Mouse (Mus musculus) midbrain, postnatal 0 days (tissue): ENCODE data around the gene Cd22. TPM values are rescaled to one million over a fixed set of nuclear protein-coding genes. Genes with fewer than 3 reads are reported as not detected.

Experiments
- ATAC-seq: fragments of 200-750 bp; cut with Nextera tagmentation; 2 replicates; pipeline ENCODE4 v1.8.0; 2017; ENCODE audit warnings: moderate number of reproducible peaks, mild to moderate bottlenecking, moderate TSS enrichment, moderate library complexity; ENCODE audit not compliant: low FRiP score
- DNase-seq: peaks from one replicate; pipeline ENCODE4 v3.0.0-alpha.2; 2015; ENCODE audit warnings: low spot score
- H3K27ac ChIP-seq: fragments of 300-500 bp; sonication (generic); 2 replicates; pipeline ENCODE4 v1.5.1; 2014; ENCODE audit warnings: low read depth, mild to moderate bottlenecking, low read length, mixed read lengths
- H3K27me3 ChIP-seq: fragments of 300-500 bp; sonication (generic); 2 replicates; pipeline ENCODE4 v1.6.1; 2014; ENCODE audit warnings: low read length, control low read depth, mixed read lengths; ENCODE audit not compliant: insufficient read depth
- H3K36me3 ChIP-seq: fragments of 300-500 bp; sonication (generic); 2 replicates; pipeline ENCODE4 v1.6.1; 2014; ENCODE audit warnings: low read length, control low read depth, mixed read lengths; ENCODE audit not compliant: insufficient read depth
- H3K4me1 ChIP-seq: fragments of 300-500 bp; sonication (generic); 2 replicates; pipeline ENCODE4 v1.6.1; 2014; ENCODE audit warnings: mild to moderate bottlenecking, control low read depth, antibody characterized with exemption, low read length, mixed read lengths; ENCODE audit not compliant: insufficient read depth
- H3K4me2 ChIP-seq: fragments of 300-500 bp; sonication (generic); 2 replicates; pipeline ENCODE4 v1.6.1; 2014; ENCODE audit warnings: low read depth, mild to moderate bottlenecking, low read length, mixed read lengths; ENCODE audit not compliant: poor library complexity, severe bottlenecking
- H3K4me3 ChIP-seq: fragments of 300-500 bp; sonication (generic); 2 replicates; pipeline ENCODE4 v1.5.1; 2014; ENCODE audit warnings: low read depth, mild to moderate bottlenecking, low read length, moderate library complexity
- H3K9ac ChIP-seq: fragments of 300-500 bp; sonication (generic); replicated peaks from 2 replicates; pipeline ENCODE4 v1.6.1; 2014; ENCODE audit warnings: mild to moderate bottlenecking, low read length, moderate library complexity, mixed read lengths; ENCODE audit not compliant: poor library complexity, severe bottlenecking
- H3K9me3 ChIP-seq: fragments of 300-500 bp; sonication (generic); 2 replicates; pipeline ENCODE4 v1.6.1; 2016; ENCODE audit warnings: low read length, control low read depth
- CTCF ChIP-seq: IDR thresholded peaks from 2 replicates; pipeline ENCODE4 v1.5.1; 2016; ENCODE audit warnings: antibody characterized with exemption, mild to moderate bottlenecking
- WGBS: fragments of 180-500 bp; shearing (Covaris S2); extraction: QIAGEN DNeasy Blood & Tissue Kit; methylation state at CpG from one replicate; pipeline ENCODE4 v1.1.7; 2014; 5-methylcytosine and 5-hydroxymethylcytosine counted together
- polyA plus RNA-seq: library from polyadenylated mRNA; unstranded; fragments of >200 nt; fragmentation: Nextera tagmentation; extraction: Ambion mirVana; gene quantifications from 2 replicates; pipeline ENCODE4 v1.2.1, GENCODE M21; 2015
- total RNA-seq: library from RNA; depleted of rRNA; stranded (reverse); fragments of >200 nt; gene quantifications from 2 replicates; pipeline ENCODE4 v1.2.3, GENCODE M21; 2014

Gene Cd22
- total and polyA plus RNA-seq, 2 experiments from 2014 or later = 0.16 to 0.71 TPM

GRCm38 (mm10) chr7:30916713-30917112 is 36.6 kb upstream of the Cd22 start:
- TF ChIP-seq CTCF = no peak
- H3K27me3 ChIP-seq = no peaks in the 10 kb centered on the region
- ATAC-seq (no peak), DNase-seq (no peak)
- H3K4me1 ChIP-seq = no peaks in the 10 kb centered on the region
- H3K27ac ChIP-seq = no peak overlapping the region
- no peak overlapping the region for H3K4me3 ChIP-seq
- no peak overlapping the region for H3K4me2 ChIP-seq
- H3K9ac ChIP-seq = no peak overlapping the region
- no peaks in the 10 kb centered on the region for H3K9me3 ChIP-seq
- WGBS = 17% methylated on average over 6 of the region's 6 CpGs
- H3K36me3 ChIP-seq = no peaks in the 10 kb centered on the region

- TF ChIP-seq CTCF = no peak
- 76% methylated on average over 8 of the region's 8 CpGs for WGBS
- no peaks in the 10 kb centered on the region for H3K4me1 ChIP-seq
- no peaks in the 10 kb centered on the region for H3K9me3 ChIP-seq
- DNase-seq (no peak), ATAC-seq (no peak)
- no peak within 1 kb of the TSS for H3K4me3 ChIP-seq
- no peak within 1 kb of the TSS for H3K9ac ChIP-seq
- H3K36me3 ChIP-seq = no peaks in the 10 kb centered on the region
- H3K27me3 ChIP-seq = no peaks in the 10 kb centered on the region
- H3K4me2 ChIP-seq = no peak within 1 kb of the TSS
- no peak within 1 kb of the TSS for H3K27ac ChIP-seq
These were observed 34.6 kb upstream of the Cd22 start, which contains the start of gene Mag for GRCm38 (mm10) chr7:30914732-30915131. Mag (minus strand) TSS chr7:30914873.

DNA sequence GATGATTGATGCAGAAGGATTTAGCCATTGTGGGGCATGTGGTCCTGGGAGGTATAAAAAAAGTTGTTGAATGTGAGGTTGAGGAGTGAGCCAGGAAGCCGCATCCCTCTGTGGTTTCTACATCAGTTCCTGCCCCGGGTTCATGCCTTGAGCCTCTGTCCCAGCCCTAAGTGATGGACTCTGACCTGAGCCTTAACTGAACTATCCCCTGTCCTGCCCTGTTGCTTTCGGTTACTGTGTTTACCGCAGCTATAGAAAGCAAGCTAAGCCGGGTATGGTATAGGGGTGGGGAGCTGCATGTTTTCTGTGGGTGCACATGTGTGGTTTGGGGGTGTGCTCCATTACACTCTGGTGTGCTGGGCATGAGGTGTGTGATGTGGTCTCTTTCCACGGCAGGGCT is 29.6 kb upstream of the Cd22 start:
- Histone ChIP-seq H3K9me3 (no peaks in the 10 kb centered on the region), H3K4me3 (no peak overlapping the region), H3K27me3 (no peaks in the 10 kb centered on the region), H3K27ac (no peak overlapping the region), H3K4me1 (no peaks in the 10 kb centered on the region), H3K9ac (no peak overlapping the region), H3K4me2 (no peak overlapping the region), H3K36me3 (no peaks in the 10 kb centered on the region)
- no peak for ATAC-seq
- TF ChIP-seq CTCF = no peak
- DNase-seq = no peak
- 78% methylated on average over 6 of the region's 6 CpGs for WGBS

GRCm38 (mm10) chr7:30908992-30909431 is 28.9 kb upstream of the Cd22 start:
- DNase-seq (no peak), ATAC-seq (0 out of 2 replicates have a peak, but pooled peaks have one; percentile 34)
- H3K9ac ChIP-seq = no peak overlapping the region
- no peaks in the 10 kb centered on the region for H3K9me3 ChIP-seq
- H3K4me3 ChIP-seq = peak overlapping the region; percentile 29
- WGBS = 29% methylated on average over 16 of the region's 17 CpGs
- TF ChIP-seq CTCF = no peak
- peak overlapping the region; percentile 54 for H3K4me2 ChIP-seq
- H3K27me3 ChIP-seq = no peaks in the 10 kb centered on the region
- no peak overlapping the region for H3K27ac ChIP-seq
- no peaks in the 10 kb centered on the region for H3K4me1 ChIP-seq
- no peaks in the 10 kb centered on the region for H3K36me3 ChIP-seq

DNA sequence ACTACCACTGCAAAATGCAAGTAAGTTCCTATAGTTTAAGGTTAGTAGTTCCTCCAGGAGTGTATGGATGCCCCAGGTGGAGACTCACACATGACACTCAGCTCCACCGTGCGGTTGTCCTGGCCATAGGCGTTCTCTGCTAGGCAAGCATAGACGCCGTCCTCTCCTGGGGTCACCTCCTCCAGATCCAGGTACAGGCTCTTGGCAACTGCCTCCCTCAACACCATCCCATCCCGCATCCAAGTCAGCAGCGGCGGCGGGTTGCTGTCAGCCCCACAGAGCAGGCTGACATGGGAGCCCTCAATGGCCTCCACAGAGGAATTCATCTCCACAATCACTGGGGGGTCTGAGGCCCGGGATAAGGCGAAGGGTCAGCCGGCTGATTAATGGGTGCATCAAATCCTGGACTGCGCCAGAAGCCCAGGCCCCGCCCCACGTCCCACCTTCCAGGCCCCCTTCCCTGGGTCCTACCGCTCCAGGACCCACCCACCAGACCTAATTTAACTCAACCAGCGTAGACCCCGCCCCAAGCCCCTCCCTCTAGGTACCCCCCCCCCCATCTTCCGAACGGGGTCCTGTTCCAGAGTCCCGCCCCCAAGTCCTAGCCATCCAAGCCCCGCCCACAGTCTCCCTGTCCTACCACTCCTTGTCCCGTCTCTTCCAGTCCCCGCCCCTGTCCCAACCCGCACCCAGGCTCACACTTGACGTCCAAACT is 28.3 kb upstream of the Cd22 start:
- Histone ChIP-seq H3K4me1 (no peaks in the 10 kb centered on the region), H3K4me2 (peak overlapping the region; percentile 54), H3K4me3 (peak overlapping the region; percentile 29), H3K9me3 (no peaks in the 10 kb centered on the region), H3K36me3 (no peaks in the 10 kb centered on the region), H3K27ac (no peak overlapping the region), H3K9ac (0 out of 2 replicates have a peak overlapping the region, but pooled peaks have one; percentile 29), H3K27me3 (no peaks in the 10 kb centered on the region)
- peak; percentile 63; the same call in 1 of the 2 replicates for ATAC-seq
- WGBS = 3% methylated on average over 24 of the region's 26 CpGs
- TF ChIP-seq CTCF = 0 out of 2 replicates have a peak, but pooled peaks have one; percentile 16
- peak; percentile 2 for DNase-seq

GRCm38 (mm10) chr7:30904042-30904441 is 23.9 kb upstream of the Cd22 start:
- no peaks in the 10 kb centered on the region for H3K9me3 ChIP-seq
- no peak overlapping the region for H3K4me3 ChIP-seq
- H3K36me3 ChIP-seq = no peaks in the 10 kb centered on the region
- H3K4me1 ChIP-seq = no peaks in the 10 kb centered on the region
- peak; percentile 6 for DNase-seq
- H3K9ac ChIP-seq = no peak overlapping the region
- no peaks in the 10 kb centered on the region for H3K27me3 ChIP-seq
- WGBS = 51% methylated on average over 4 of the region's 4 CpGs
- TF ChIP-seq CTCF = peak; percentile 68
- H3K4me2 ChIP-seq = no peak overlapping the region
- no peak for ATAC-seq
- H3K27ac ChIP-seq = no peak overlapping the region
